Mouse (Mus musculus): ENCODE data around the gene Cbarp.

Gene Cbarp

DNA sequence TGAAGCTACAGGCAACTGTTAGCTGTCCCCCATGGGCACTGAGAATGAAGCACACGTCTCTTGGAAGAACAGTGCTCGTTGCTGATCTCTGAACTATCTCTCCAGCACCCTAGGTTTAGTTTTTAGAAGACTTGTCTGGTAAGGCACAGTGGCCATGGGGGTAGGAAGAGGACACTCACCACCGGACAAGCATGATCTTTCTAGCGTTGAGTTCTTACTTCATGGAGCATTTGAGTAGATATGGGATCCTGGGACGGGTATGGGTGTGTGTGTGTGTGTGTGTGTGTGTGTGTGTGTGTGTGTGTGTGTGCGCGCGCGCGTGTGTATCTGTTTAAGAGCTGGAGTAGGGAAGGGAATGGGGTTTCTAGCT lies at the start of gene Cbarp:
Gene Cbarp, minus strand, starts transcription at position 170 of the 370 bp plus-strand sequence.
- no peak for DNase-seq (ENCODE audit: extremely low read depth, low read depth, low spot score)

DNA sequence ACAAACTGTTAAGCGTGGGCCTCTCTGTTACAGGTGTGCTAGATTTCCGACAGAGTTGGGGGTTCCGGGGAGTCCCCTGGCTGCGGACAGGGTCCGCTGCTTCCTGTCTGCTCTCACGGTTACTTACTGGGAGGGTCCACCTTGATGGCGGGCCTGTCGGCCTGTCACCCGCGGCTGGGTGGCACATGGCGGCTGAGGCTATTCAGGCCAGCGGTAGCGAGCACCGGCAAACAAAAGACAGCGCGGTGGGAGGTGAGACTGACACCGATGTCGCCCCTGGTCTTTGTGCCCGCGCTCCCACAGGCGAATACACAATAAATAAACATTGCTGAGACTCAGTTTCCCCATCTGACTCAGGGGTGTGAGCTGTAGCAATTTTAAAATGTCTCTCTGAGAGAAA lies 49.4 kb upstream of the Cbarp start:
- no peak for DNase-seq (ENCODE audit: extremely low read depth, low read depth, low spot score)

DNA sequence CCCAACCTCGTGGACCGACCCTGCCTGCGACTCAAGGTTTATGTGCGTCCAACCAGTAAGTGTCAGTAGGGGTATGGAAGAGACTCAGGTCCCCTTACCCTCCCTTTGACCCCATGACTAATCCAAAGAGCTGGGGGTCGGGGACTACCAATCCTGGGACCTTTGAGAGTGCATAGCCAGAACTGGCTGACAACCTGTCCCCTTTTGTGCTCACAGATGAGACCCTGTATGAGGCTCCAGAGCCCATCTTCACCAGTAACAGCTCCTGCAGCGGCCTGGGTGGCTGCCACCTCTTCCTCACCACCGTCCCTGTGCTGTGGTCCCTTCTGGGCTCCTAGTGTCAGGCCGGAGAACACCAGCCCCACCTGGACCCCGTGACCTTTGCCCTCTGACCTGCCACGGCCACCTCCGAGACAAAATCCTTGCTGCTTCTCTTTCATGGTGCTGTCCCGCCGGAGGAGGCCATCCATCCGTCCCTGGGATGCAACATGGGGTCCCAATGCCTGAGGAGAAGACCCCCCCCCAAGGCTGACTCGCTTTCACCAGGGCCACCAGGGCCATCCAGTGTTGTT lies 47.9 kb upstream of the Cbarp start:
- DNase-seq (ENCODE audit: extremely low read depth, low read depth, low spot score): no peak

DNA sequence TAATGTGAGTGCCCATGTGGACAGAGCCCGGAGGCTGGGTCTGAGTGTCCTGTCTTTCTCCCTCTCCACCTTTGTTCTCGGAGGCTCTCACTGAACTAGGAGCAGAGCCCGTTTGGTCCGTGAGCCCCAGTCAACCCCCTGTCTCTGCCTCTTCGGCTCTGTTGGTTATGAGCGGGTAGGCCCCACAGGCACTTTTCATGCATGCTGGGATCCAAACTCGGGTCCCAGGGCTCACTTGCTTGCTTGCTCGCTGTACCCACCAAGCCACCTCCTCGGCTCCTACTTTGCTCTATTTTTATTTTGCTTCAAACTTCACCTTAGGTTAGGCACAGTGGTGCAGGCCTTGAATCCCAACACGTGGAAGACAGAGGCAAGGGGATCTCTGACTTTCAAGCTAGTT lies 47.1 kb upstream of the Cbarp start:
- no peak for DNase-seq (ENCODE audit: extremely low read depth, low read depth, low spot score)

DNA sequence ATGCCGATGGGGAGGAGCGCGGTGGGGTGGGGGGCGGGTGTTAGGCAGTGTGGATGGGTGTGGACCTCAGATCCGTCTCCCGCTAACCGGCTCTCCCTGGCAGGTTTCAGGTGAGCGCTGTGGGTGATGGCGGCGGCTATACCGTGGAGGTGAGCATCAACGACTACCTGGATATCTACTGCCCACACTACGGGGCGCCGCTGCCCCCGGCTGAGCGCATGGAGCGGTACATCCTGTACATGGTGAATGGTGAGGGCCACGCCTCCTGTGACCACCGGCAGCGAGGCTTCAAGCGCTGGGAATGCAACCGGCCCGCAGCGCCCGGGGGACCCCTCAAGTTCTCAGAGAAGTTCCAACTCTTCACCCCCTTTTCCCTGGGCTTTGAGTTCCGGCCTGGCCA lies 46.0 kb upstream of the Cbarp start:
- no peak for DNase-seq (ENCODE audit: extremely low read depth, low read depth, low spot score)

DNA sequence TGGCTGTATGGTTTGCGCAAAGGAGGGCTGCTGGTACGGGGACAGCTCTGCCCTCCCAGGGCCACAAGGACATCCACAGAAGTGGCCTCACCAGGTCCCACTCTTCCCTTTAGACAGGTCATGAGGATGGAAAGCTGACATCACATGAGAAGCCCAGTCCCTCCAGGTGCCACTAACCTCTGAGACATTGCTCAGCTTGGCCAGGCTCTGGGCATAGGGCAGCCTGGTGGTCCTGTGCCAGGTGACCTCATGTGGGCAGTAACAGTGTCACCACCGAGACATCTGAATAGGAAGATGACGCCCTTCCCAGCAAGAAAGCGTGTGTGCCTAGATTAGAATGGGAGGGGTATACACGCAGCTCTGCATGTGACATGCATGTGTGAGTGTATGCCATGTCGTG lies 41.9 kb upstream of the Cbarp start:
- DNase-seq (ENCODE audit: extremely low read depth, low read depth, low spot score): no peak

DNA sequence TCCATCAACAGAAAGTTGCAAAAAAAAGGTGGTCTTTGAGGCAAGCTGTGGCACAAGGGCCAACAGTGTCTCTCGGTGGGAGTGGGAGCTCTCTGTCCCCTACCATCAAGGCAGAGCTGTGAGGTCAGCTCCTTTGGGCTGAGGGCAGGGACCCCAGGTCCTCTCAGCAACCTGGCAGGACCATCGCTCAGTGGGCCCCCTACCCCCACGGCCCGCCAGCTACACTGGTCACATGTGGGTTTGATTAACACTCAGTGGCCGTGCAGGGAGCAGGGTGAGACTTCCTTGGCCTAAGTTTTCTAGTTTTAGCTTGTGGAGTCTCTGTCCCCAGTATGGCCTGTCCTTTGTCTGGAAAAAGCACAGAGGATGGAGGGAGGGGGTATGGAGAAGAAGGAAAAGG lies 40.2 kb upstream of the Cbarp start:
- no peak for DNase-seq (ENCODE audit: extremely low read depth, low read depth, low spot score)

DNA sequence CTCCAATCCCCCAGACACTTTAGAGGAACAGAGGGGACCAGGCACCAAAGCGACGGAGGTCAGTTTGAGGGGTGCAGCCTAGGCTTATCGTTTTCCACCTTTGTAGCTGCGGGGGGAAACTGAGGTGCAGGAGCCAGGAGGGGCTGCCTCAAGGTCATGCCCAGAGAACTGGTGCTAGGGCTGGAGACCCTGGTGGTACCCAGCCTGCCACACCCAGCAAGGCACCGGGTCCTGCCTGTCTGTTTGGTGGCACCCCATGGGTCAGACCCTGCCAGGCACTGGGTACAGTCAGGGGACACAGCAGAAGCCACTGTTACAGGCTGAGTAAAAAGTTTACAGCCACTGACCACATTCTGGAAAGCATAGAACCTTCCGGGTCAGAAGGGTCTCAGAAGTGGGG lies 39.7 kb upstream of the Cbarp start:
- no peak for DNase-seq (ENCODE audit: extremely low read depth, low read depth, low spot score)

DNA sequence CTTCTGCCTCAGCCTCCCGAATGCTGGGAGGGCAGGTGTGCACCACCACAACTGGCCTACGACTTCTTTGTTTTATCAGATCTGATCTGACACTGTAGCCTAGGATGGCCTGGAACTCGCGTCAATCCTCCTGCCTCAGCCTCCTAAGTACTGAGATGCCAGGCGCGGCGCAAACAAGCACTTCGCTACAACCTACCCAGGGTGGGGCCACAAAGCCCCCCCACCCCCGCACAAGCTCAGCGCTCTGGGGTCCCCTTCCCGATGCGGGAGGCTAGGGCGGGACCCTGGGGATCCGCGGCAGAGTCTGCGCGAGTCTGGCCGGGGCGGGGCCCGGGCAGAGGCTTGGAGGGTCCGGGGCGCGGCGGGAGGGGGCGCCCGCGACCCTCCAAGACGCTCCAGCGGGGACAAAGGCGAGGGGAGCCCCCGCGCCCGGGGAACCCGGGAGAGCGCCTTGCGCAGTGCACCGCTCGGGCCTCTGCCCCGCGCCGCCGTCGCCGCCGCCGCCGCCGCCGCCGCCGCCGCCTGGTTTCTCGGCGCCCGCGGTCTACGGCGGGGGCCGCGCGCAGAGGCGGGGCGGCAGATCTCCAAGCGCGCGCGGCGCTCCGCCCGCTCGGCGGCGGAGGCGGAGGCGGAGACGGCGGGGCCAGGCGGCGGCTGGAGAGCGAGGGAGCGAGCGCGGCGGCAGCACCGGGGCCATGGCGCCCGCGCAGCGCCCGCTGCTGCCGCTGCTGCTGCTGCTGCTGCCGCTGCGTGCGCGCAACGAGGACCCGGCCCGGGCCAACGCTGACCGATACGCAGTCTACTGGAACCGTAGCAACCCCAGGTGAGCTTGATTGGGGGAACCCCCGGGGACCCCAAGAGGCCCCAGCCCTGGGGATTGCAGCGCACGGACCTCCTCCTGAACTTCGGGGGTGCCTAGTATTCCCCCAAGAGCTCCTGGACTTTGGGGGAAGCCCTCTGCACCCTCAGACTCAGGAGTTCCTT lies 38.7 kb upstream of the Cbarp start, which contains the start of gene Efna2:
Gene Efna2, plus strand, starts transcription at position 415 of the 984 bp plus-strand sequence.
- no peak for DNase-seq (ENCODE audit: extremely low read depth, low read depth, low spot score)

DNA sequence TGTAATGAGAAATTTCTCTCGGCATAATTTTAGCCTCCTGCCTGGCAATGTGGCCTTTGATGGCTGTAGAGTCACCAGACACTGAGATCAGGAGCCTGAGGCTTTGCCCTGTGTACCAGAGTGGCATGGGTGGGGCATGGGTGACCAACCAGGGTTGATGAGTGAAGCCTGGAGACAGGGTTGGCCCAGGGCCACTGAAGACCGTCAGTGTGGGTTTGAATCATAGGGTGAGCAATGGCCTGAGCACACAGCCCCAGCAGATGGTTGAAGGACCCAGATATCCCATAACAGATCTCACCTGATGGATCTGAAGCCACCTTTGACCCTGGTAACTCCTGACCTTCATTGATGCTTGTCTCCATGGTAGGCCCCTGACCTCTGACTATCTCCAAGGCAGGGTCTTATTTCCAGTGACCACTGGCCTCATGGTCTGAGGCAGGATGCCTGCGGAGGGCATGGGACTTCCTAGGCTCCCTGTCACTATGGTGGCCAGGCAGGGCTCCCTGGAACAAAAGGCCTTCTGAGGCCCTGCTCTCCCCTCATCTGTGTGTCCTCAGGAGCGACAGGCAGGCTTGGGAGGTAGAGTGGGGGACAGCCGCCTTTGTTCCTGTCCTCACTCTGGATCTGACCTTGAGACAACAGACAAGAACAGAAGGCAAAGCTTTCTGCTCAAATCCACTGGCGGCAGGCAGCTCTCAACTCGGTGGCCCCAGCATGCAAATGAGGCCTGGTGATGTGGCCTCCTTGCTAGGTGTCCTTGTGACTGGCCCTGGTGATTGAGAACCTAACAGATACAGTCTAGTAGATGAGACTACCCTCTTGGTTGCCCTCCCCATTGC lies 37.0 kb upstream of the Cbarp start:
- no peak for DNase-seq (ENCODE audit: extremely low read depth, low read depth, low spot score)

DNA sequence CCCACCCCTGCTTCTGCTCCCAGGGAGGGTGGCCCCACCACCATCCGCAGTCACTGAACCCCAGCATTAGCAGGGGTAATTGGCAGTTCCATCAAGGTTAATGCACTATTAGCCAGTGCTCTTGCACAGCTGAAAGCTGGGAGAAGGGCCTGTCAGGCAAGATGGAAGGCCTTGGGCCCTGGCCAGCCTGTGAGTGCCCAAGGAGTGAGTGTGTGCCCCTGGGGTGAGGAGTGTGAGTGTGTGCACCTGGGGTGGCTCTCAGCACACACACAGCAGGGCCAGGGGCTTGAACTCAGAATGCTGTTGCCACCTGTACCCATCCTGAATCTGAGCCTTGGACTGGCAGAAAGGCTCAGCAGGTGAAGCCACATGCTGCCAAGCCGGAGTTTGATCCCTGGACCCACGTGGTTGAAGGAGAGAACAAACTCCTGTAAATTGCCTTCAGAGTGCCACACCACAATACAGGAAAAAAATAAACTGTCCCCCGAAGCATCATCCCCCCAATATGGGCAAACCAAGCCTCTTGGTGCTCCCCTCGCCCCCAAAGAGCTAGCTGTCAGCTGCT lies 35.7 kb upstream of the Cbarp start:
- no peak for DNase-seq (ENCODE audit: extremely low read depth, low read depth, low spot score)

DNA sequence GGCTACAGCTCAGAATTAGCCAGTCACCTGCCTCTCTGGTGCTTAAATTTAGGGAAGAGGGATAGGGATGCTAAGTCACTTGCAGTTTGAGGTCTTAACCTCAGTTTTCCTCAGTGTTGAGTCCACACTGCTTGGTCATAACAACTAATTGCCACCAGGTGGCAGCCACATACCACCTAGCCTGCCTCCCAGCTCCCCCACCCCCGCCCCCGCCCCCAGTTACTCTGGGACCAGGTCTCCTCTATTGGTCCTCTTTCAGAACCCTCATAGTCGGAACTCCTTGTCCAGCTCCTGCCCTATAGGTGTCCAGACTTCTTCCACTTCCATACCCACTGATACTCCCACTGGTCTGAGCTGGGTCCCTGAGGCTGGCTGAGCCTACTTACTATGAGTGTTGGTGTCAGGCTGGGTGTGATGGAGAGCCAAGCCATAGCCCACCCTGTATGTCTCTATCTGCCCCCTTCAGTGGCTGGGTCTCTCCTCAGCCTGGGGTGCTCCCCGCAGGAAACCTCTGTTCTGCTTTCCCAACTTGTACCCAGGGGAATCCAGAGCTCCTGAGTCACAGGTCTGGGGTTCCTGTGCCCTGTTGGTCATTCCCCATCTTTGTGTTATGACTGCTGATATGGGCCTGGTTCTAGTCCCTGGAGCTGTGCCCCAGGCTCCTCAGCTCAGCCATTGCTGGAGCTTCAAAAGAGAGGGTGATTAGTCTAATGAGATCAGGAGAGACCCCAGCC lies 35.1 kb upstream of the Cbarp start:
- no peak for DNase-seq (ENCODE audit: extremely low read depth, low read depth, low spot score)

DNA sequence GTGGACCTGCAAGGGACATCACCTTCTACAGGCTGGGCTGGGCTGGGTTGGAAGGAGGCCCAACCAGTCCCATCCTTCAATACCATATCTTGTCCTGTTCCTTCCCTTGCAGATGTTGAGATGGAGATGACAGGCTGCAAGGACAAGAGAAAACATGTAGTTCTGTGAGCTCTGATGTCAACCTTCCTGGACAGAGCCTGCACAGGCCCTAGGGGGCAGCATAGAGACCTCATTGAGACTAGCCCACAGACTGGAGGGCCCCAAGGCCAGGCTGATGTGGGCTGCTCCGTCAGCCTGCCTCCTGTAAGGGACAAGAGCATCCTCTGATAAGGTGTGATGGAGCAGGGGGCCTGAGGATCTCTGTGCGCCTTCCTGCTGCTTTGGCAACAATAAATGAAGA lies 34.1 kb upstream of the Cbarp start:
- DNase-seq (ENCODE audit: extremely low read depth, low read depth, low spot score): no peak

DNA sequence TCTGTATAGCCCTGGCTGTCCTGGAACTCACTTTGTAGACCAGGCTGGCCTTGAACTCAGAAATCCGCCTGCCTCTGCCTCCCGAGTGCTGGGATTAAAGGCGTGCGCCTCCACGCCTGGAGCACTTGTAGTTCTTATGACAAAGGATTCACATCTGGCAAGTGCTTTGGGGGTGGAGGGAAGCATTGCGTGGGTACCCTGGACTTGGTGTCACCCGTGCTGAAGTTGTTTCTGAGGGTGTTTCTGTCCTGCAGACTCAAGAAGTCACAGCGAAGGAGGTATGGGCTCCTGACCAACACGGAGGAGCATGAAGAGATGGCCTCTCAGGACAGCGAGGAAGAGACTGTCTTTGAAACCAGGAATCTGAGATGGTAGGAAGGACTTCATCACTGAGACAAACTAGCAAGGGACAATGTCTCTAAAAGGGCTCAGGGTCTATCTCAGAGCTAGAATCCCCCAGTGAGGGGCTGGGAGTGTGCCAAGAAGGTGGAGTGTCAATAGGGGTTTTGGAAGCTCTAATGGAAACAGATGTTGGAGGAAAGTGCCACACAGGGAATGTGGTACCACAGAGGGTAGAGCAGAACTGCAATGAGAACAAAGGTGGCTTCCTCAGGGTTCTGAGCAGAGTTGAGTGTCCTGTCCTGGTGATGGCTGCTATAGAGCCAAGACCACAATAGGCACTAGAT lies 33.5 kb upstream of the Cbarp start:
- DNase-seq (ENCODE audit: extremely low read depth, low read depth, low spot score): no peak

DNA sequence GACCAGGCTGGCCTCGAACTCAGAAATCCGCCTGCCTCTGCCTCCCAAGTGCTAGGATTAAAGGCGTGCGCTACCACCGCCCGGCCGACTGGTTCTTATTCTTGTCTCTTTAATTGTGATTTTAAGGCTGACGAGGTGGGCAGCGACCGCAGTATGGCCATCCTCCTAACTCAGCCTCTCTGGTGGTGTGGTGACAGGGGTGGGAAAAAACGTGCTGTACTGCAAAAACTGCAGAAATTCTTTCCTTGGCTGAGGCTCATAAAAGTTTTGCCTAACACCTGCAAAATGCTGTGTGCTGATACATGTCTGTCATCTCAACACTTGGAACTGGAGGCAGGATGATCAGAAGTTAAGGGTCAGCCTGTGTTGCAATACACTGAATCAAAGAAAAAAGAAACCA lies 32.7 kb upstream of the Cbarp start:
- DNase-seq (ENCODE audit: extremely low read depth, low read depth, low spot score): no peak

DNA sequence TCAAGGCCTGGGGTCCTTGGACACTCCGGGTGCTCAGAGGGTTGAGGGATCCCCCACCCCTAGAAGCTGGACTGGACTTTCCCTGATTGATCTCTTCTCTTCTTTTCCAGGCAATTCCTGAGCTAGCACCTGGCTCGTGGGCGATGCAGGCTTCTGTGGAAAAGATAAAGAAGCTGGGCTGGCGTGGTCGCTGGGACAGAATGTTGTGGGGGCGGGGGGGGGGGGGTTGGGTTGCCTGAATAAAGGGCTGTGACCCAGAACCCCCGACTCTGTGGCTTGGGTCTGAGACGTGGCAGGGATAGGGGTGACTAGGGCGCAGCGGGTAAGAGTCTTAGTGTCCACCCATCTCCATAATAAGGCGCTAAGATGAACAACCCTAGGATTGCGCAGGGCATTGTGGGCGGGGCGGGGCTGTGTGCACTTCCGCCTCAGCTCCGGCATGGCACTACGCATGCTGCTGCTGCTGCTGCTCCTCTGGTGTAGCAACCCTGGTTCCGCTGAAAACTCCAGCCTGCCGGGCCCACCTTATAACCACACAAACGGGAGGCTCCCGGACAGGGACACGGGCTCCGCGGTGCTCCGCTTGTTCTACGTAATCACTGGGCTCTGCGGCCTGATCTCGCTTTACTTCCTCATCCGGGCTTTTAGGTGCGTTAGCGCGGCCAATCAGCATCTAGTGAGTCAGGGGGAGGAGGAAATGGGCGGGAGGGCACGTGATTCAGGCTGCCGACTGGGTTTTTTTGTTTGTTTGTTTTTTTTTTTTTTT lies 32.1 kb upstream of the Cbarp start, which contains the start of gene 1600002K03Rik:
Gene 1600002K03Rik, plus strand, starts transcription at position 418 of the 766 bp plus-strand sequence.
- no peak for DNase-seq (ENCODE audit: extremely low read depth, low read depth, low spot score)

DNA sequence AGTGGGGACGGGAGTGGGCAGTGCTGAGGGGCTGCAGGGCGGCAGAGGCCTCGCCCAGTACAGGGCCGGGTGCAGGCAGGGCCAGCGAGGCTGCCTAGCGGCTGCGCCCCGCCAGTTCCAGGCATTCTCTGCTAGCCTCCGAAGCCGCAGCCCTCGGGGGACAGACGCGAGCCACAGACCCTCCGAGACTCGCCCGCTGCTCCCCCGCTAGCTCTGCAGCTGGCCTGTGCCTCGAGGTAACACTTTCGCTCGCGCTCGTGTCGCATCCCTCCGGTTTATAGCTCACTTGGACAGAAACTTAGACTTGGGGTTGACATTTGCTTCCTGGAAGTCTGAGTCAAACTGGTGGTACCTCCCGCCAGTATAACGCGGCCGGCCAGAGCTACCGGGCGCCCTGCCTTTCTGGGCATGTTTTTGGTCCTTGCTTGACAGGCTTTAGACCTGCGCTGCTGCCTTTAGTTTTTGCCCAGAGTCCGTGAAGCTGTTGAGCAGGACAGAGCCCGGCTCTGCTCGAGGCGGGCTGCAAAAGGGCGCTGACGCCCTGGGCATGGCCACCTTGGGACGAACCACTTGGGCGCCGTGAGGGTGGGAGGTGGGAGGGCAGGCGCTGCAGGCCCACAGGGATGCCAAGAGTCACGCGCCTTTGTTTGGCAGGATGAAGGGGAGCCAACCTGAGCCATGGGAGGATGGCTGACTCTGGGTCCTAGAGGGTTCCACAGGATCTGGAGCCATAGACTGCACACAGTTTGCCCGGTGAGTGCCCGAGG lies 31.3 kb upstream of the Cbarp start:
- no peak for DNase-seq (ENCODE audit: extremely low read depth, low read depth, low spot score)

DNA sequence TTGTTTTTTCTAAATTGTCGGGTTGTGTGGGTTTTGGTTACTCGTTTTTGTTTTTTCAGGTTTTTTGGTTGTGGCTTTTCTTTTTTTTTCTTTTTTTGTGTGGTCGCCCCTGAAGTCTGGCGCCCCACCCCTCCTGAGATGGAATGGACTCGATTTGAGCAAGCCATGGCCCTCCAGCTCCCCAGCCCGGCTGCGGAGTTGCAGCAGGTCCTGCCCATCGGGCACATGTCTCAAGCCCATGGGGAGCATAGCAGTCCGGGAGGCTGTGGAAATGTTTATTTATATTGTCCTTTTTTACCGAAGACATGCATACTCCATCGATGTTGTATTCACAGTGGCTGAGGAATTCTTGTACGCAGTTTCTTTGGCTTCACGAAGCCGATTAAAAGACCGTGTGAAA lies 30.6 kb upstream of the Cbarp start:
- DNase-seq (ENCODE audit: extremely low read depth, low read depth, low spot score): no peak
